Mouse (Mus musculus): ENCODE data around the gene Calm2.

The Calm2 gene

GRCm38 (mm10) chr17:87459750-87460668 is 13.3 kb upstream of the Calm2 start:
- CTCF ChIA-PET: interaction anchor here (0.6 to 0.9 kb wide), 2 partner anchors 72 to 354 kb away, joined by 3 to 4 read pairs; no protein-coding TSS in a partner anchor

GRCm38 (mm10) chr17:87458911-87459749 is 12.4 kb upstream of the Calm2 start:
- CTCF ChIA-PET: interaction anchor here (0.9 kb wide), 1 partner anchor 353 kb away, joined by 3 read pairs; no protein-coding TSS in a partner anchor

GRCm38 (mm10) chr17:87457961-87458360 is 11.2 kb upstream of the Calm2 start:
- CTCF ChIA-PET: no interaction called here

- CTCF ChIA-PET: no interaction called here
These were observed 7.4 kb upstream of the Calm2 start for GRCm38 (mm10) chr17:87454121-87454520.

GRCm38 (mm10) chr17:87453336-87453735 is 6.6 kb upstream of the Calm2 start:
- CTCF ChIA-PET: no interaction called here

GRCm38 (mm10) chr17:87448881-87449280 is 2.1 kb upstream of the Calm2 start:
- CTCF ChIA-PET: interaction anchor here (0.6 kb wide), 1 partner anchor 190 kb away, joined by 8 read pairs; no protein-coding TSS in a partner anchor

- CTCF ChIA-PET: interaction anchor here (0.6 kb wide), 1 partner anchor 191 kb away, joined by 8 read pairs; no protein-coding TSS in a partner anchor
These were observed 1.6 kb upstream of the Calm2 start for GRCm38 (mm10) chr17:87448339-87448738.

- CTCF ChIA-PET: interaction anchor here (0.7 kb wide), 2 partner anchors 9 to 87 kb away, joined by 4 to 5 read pairs; no protein-coding TSS in a partner anchor
These were observed 971 bp upstream of the Calm2 start for GRCm38 (mm10) chr17:87447612-87448200.

GRCm38 (mm10) chr17:87445917-87446766 is 593 bp downstream of the Calm2 start:
- CTCF ChIA-PET: no interaction called here

- CTCF ChIA-PET: no interaction called here
These were observed 1.3 kb downstream of the Calm2 start for GRCm38 (mm10) chr17:87445337-87445916.

GRCm38 (mm10) chr17:87444763-87445162 is 2.0 kb downstream of the Calm2 start:
- CTCF ChIA-PET: no interaction called here

GRCm38 (mm10) chr17:87441537-87441936 is 5.2 kb downstream of the Calm2 start:
- CTCF ChIA-PET: no interaction called here

- CTCF ChIA-PET: no interaction called here
These were observed 7.3 kb downstream of the Calm2 start for GRCm38 (mm10) chr17:87439441-87439840.

- CTCF ChIA-PET: no interaction called here
These were observed 12.8 kb downstream of the Calm2 start for GRCm38 (mm10) chr17:87433929-87434328.

GRCm38 (mm10) chr17:87432743-87433142 is 14.0 kb downstream of the Calm2 start:
- CTCF ChIA-PET: no interaction called here

- CTCF ChIA-PET: no interaction called here
These were observed 14.4 kb downstream of the Calm2 start for GRCm38 (mm10) chr17:87432314-87432713.

- CTCF ChIA-PET: interaction anchor here (0.7 kb wide), 1 partner anchor 173 kb away, joined by 3 read pairs; no protein-coding TSS in a partner anchor
These were observed 17.3 kb downstream of the Calm2 start for GRCm38 (mm10) chr17:87429431-87429830.

- CTCF ChIA-PET: no interaction called here
These were observed 19.2 kb downstream of the Calm2 start, which contains the start of gene Stpg4 for GRCm38 (mm10) chr17:87427511-87427910. Gene Stpg4 (minus strand): TSS chr17:87427741.

- CTCF ChIA-PET: no interaction called here
These were observed 28.7 kb downstream of the Calm2 start for GRCm38 (mm10) chr17:87418082-87418481.

GRCm38 (mm10) chr17:87406646-87407045 is 40.1 kb downstream of the Calm2 start:
- CTCF ChIA-PET: no interaction called here
